Mouse (Mus musculus) neural tube, embryonic 11.5 days (tissue): ENCODE data around the gene Slc22a20. TPM values are rescaled to one million over a fixed set of nuclear protein-coding genes. Genes with fewer than 3 reads are reported as not detected.

Source experiments
- ATAC-seq: fragments of 200-750 bp; cut with Nextera tagmentation; 2 replicates; pipeline ENCODE4 v1.8.0; 2017; ENCODE audit warnings: moderate number of reproducible peaks, mild to moderate bottlenecking, moderate TSS enrichment, moderate library complexity; ENCODE audit not compliant: insufficient read depth, low FRiP score, low TSS enrichment
- DNase-seq: peaks from one replicate; pipeline ENCODE4 v3.0.0-alpha.2; 2015; ENCODE audit warnings: low spot score
- H3K27ac ChIP-seq: fragments of 300-500 bp; sonication (generic); 2 replicates; pipeline ENCODE4 v1.5.1; 2014; ENCODE audit warnings: low read depth, mild to moderate bottlenecking, low read length
- H3K27me3 ChIP-seq: fragments of 300-500 bp; sonication (generic); 2 replicates; pipeline ENCODE4 v1.6.1; 2014; ENCODE audit warnings: mild to moderate bottlenecking, low read length, mixed read lengths; ENCODE audit not compliant: control insufficient read depth, insufficient read depth
- H3K36me3 ChIP-seq: fragments of 300-500 bp; sonication (generic); 2 replicates; pipeline ENCODE4 v1.6.1; 2014; ENCODE audit warnings: mild to moderate bottlenecking, low read length, moderate library complexity, mixed read lengths; ENCODE audit not compliant: control insufficient read depth, insufficient read depth
- H3K4me1 ChIP-seq: fragments of 300-500 bp; sonication (generic); 2 replicates; pipeline ENCODE4 v1.6.1; 2014; ENCODE audit warnings: low read length, mixed read lengths; ENCODE audit not compliant: control insufficient read depth, insufficient read depth
- H3K4me2 ChIP-seq: fragments of 300-500 bp; sonication (generic); 2 replicates; pipeline ENCODE4 v1.6.1; 2014; ENCODE audit warnings: low read depth, mild to moderate bottlenecking, moderate library complexity
- H3K4me3 ChIP-seq: fragments of 300-500 bp; sonication (generic); 2 replicates; pipeline ENCODE4 v1.5.1; 2014; ENCODE audit warnings: low read depth, low read length
- H3K9ac ChIP-seq: fragments of 300-500 bp; sonication (generic); 2 replicates; pipeline ENCODE4 v1.6.1; 2014; ENCODE audit warnings: mild to moderate bottlenecking, low read length
- H3K9me3 ChIP-seq: fragments of 300-500 bp; sonication (generic); 2 replicates; pipeline ENCODE4 v1.6.1; 2016; ENCODE audit warnings: low read length; ENCODE audit not compliant: control insufficient read depth
- WGBS: fragments of 180-500 bp; shearing (Covaris S2); extraction: QIAGEN DNeasy Blood & Tissue Kit; methylation state at CpG from one replicate; pipeline ENCODE4 v1.1.7; 2014; 5-methylcytosine and 5-hydroxymethylcytosine counted together
- polyA plus RNA-seq: library from polyadenylated mRNA; unstranded; fragments of >200 nt; fragmentation: Nextera tagmentation; extraction: Ambion mirVana; gene quantifications from 2 replicates; pipeline ENCODE4 v1.2.1, GENCODE M21; 2014

The Slc22a20 gene
- polyA plus RNA-seq, 1 experiment from 2014 or later: not detected

DNA sequence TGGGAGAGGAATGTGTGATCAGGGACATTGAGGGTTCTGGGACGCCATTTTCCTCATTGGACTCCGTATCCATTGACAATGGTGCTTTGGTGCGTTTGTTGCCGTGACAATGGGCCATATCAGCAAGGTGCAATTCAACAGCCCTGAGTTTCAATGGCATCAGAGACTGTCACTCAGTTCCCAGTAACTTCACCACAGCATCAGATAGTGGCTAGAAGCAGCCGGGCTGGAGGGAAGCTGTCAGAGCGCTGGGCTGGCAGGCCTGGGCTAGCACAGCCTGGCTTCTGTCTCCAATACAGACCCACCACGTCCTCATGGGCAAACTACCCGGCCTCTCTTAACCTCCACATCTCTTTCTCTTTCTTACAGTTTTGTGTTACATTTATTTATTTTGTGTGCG is 5.5 kb downstream of the Slc22a20 start:
- Histone ChIP-seq H3K4me3 (no peak overlapping the region), H3K9ac (no peak overlapping the region), H3K9me3 (no peaks in the 10 kb centered on the region), H3K4me2 (no peak overlapping the region), H3K27me3 (no peaks in the 10 kb centered on the region), H3K4me1 (no peaks in the 10 kb centered on the region), H3K36me3 (no peaks in the 10 kb centered on the region), H3K27ac (no peak overlapping the region)
- no peak for DNase-seq
- ATAC-seq: no peak
- WGBS: 88% methylated on average over 9 of the region's 9 CpGs

DNA sequence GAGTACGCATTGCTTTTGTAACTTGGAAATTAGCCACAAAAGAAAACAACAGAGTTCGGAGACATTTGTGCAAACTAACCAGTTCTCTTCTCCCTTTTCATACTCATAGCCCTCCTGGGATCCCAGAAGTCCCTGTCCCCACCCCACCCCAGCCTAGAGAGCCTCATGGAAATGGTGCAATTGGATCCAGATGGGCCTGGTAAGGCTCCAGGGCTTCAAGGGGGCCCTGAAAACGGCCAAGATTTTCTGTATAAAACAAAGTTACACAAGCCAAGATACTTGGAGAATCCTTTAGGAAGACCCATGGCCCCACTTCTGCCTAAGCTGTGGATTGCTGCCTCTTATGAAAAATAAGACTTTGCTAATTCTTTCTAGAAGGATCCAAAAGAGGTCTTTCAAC is 8.2 kb downstream of the Slc22a20 start:
- no peak overlapping the region for H3K9ac ChIP-seq
- H3K9me3 ChIP-seq: no peaks in the 10 kb centered on the region
- 82% methylated on average over 3 of the region's 3 CpGs for WGBS
- no peak overlapping the region for H3K27ac ChIP-seq
- no peak for ATAC-seq
- DNase-seq: no peak
- H3K36me3 ChIP-seq: no peaks in the 10 kb centered on the region
- no peaks in the 10 kb centered on the region for H3K4me1 ChIP-seq
- no peaks in the 10 kb centered on the region for H3K27me3 ChIP-seq
- H3K4me3 ChIP-seq: no peak overlapping the region
- no peak overlapping the region for H3K4me2 ChIP-seq

DNA sequence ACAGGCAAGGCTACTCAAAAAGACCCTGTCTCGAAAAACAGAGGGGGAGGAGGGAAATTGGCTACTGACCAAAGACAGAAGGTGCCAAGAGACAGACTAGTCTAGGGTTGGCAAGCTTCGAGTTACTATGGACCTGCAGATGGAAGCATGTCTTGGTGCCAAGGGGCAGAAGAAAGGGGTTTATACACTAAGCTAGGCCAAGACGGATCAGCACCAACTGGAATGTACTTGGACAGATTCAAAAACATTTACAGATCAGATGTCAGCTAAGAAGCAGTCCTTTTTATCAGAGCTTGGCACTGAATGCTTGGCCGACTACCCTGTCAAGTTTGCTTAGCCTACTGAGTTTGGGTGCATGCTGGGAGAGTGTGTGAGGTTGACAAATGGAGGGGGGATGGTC is 10.3 kb downstream of the Slc22a20 start:
- Histone ChIP-seq H3K4me1 (no peaks in the 10 kb centered on the region), H3K27me3 (no peaks in the 10 kb centered on the region), H3K4me2 (no peak overlapping the region), H3K4me3 (no peak overlapping the region), H3K9me3 (no peaks in the 10 kb centered on the region), H3K36me3 (no peaks in the 10 kb centered on the region), H3K9ac (no peak overlapping the region), H3K27ac (no peak overlapping the region)
- DNase-seq (no peak), ATAC-seq (no peak)
- WGBS: 82% methylated on average over 4 of the region's 4 CpGs

DNA sequence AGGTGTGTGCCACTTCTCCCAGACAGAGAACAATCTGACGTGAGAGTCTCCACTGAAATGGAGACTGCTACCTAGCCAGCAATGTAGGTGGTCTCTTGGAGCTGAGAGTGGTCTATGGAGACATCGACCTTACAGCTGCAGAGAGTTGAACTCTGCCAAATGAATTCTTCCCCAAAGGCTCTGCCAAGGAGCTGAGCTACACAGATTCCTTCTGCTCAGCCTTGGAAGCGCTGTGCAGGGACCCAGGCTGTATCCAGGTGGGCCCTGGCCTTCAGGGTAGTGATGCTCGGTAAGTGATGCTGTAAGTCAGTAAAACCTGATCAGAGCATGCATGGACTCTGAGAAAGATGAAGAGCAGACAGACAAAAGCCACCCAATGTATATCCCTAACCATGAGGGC is 10.8 kb downstream of the Slc22a20 start:
- Histone ChIP-seq H3K27ac (no peak overlapping the region), H3K9ac (no peak overlapping the region), H3K9me3 (no peaks in the 10 kb centered on the region), H3K4me2 (no peak overlapping the region), H3K4me3 (no peak overlapping the region), H3K36me3 (no peaks in the 10 kb centered on the region), H3K4me1 (no peaks in the 10 kb centered on the region), H3K27me3 (no peaks in the 10 kb centered on the region)
- DNase-seq: no peak
- ATAC-seq: no peak
- WGBS: 86% methylated on average over 4 of the region's 4 CpGs

GRCm38 (mm10) chr19:5967664-5968063 is 18.3 kb downstream of the Slc22a20 start:
- Histone ChIP-seq H3K27me3 (no peaks in the 10 kb centered on the region), H3K27ac (no peak overlapping the region), H3K9me3 (no peaks in the 10 kb centered on the region), H3K4me3 (no peak overlapping the region), H3K9ac (no peak overlapping the region), H3K4me2 (no peak overlapping the region), H3K4me1 (peaks cover 8% of the 10 kb centered on the region), H3K36me3 (no peaks in the 10 kb centered on the region)
- no peak for DNase-seq
- ATAC-seq: no peak
- WGBS: 88% methylated on average over 10 of the region's 10 CpGs

GRCm38 (mm10) chr19:5966786-5967185 is 19.2 kb downstream of the Slc22a20 start:
- Histone ChIP-seq H3K9me3 (no peaks in the 10 kb centered on the region), H3K9ac (0 out of 2 replicates have a peak overlapping the region, but pooled peaks have one; percentile 11), H3K27ac (no peak overlapping the region), H3K4me2 (no peak overlapping the region), H3K36me3 (no peaks in the 10 kb centered on the region), H3K27me3 (no peaks in the 10 kb centered on the region), H3K4me3 (no peak overlapping the region), H3K4me1 (peaks cover 8% of the 10 kb centered on the region)
- WGBS: 73% methylated on average over 6 of the region's 6 CpGs
- no peak for ATAC-seq
- DNase-seq: no peak

DNA sequence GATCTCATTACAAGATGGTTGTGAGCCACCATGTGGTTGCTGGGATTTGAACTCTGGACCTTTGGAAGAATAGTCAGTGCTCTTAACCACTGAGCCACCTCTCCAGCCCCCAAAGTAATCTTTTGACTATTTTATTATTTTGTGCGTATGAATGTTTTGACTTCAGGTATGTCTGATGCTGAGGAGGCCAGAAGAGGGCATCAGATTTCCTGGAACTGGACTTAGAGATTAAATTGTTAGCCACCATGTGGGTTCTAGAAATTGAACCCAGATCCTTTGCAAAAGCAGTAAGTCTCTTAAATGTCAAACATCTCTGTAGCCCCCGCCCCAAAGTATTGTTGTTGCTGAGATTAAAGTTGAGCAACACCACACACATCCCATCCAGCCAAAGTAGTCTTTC is 20.0 kb downstream of the Slc22a20 start:
- no peak for ATAC-seq
- Histone ChIP-seq H3K9me3 (no peaks in the 10 kb centered on the region), H3K27ac (no peak overlapping the region), H3K9ac (no peak overlapping the region), H3K4me1 (peaks cover 8% of the 10 kb centered on the region), H3K4me2 (no peak overlapping the region), H3K4me3 (no peak overlapping the region), H3K27me3 (no peaks in the 10 kb centered on the region), H3K36me3 (no peaks in the 10 kb centered on the region)
- 88% methylated on average over 2 of the region's 2 CpGs for WGBS
- no peak for DNase-seq

DNA sequence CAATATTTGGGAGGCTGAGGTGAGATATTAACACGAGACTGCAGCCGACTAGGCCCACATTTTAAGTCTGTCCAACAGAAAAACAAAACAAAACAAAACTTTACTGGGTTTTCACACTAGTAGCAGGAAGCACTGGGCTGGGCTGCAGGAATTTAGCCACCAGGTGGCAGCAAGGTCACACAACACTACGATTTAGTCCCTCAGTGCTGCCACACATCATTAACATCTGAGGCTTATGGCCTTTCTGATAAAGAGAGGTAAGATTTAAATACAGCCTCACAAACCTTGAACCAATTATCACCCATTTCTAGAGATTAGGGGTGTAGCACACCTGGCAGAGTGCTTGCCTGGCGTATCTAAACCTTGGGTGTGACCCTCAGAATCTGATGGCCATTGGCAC is 20.7 kb downstream of the Slc22a20 start:
- H3K4me3 ChIP-seq: no peak overlapping the region
- 12% methylated on average over 4 of the region's 4 CpGs for WGBS
- no peaks in the 10 kb centered on the region for H3K36me3 ChIP-seq
- H3K9ac ChIP-seq: no peak overlapping the region
- ATAC-seq (no peak), DNase-seq (peak; percentile 81)
- H3K4me2 ChIP-seq: no peak overlapping the region
- H3K27me3 ChIP-seq: no peaks in the 10 kb centered on the region
- H3K4me1 ChIP-seq: peaks cover 8% of the 10 kb centered on the region
- no peaks in the 10 kb centered on the region for H3K9me3 ChIP-seq
- H3K27ac ChIP-seq: no peak overlapping the region

- Histone ChIP-seq H3K27me3 (no peaks in the 10 kb centered on the region), H3K9me3 (no peaks in the 10 kb centered on the region), H3K4me2 (peak overlapping the region; percentile 71), H3K4me1 (peaks cover 8% of the 10 kb centered on the region), H3K9ac (no peak overlapping the region), H3K27ac (no peak overlapping the region), H3K36me3 (no peaks in the 10 kb centered on the region), H3K4me3 (peak overlapping the region; percentile 62; the same call in 1 of the 2 replicates)
- 88% methylated on average over 2 of the region's 2 CpGs for WGBS
- ATAC-seq (no peak), DNase-seq (no peak)
These were observed 21.1 kb downstream of the Slc22a20 start for GRCm38 (mm10) chr19:5964804-5965203.
